Mouse (Mus musculus) B cell, adult 67 days (primary cell): ENCODE results near the gene Plagl2. TPM values are rescaled to one million over a fixed set of nuclear protein-coding genes. Genes with fewer than 3 reads are reported as not detected.

Source experiments
- total RNA-seq, 2 experiments: library from RNA; stranded (reverse); gene quantifications; 4 replicates each; pipeline ENCODE4 v1.2.4; 2023

Gene Plagl2
- total RNA-seq: 10 to 100 TPM; 24.7 to 29.7 TPM

GRCm38 (mm10) chr2:153241250-153242014 is at the start of gene Plagl2, which contains the start of gene Pofut1:
Plagl2 (minus strand) TSS chr2:153241426.
Pofut1 (plus strand) TSS chr2:153241533.

GRCm38 (mm10) chr2:153224946-153225594 is 16.2 kb downstream of the Plagl2 start, which contains the start of gene Tspyl3:
Tspyl3 (minus strand) TSS chr2:153225441.

Other genes with a start within 250 kb of the Plagl2 start
- gene Pdrg1, start 226.0 kb downstream of the Plagl2 start, total RNA-seq: 10 to 100 TPM; 64.1 to 91.3 TPM
- gene Xkr7, start 209.6 kb downstream of the Plagl2 start, total RNA-seq: not detected
- gene Ccm2l, start 175.5 kb downstream of the Plagl2 start, total RNA-seq: not detected
- 100 to 1,000 TPM; 142 to 161 TPM for gene Hck, start 133.0 kb downstream of the Plagl2 start, total RNA-seq
- gene Tm9sf4, start 80.1 kb downstream of the Plagl2 start, total RNA-seq: 10 to 100 TPM; 71.6 to 71.8 TPM
- 10 to 100 TPM; 17.9 to 19.4 TPM for gene Tspyl3, start 16.0 kb downstream of the Plagl2 start, total RNA-seq
- gene Pofut1, start 107 bp upstream of the Plagl2 start, total RNA-seq: 10 to 100 TPM; 34.0 to 37.9 TPM
- gene Kif3b, start 50.0 kb upstream of the Plagl2 start, total RNA-seq: 10 to 100 TPM; 19.0 to 20.5 TPM
- 10 to 100 TPM; 49.8 to 52.1 TPM for gene Asxl1, start 104.4 kb upstream of the Plagl2 start, total RNA-seq